Mouse (Mus musculus) layer of hippocampus, postnatal 25 days (tissue): Measurements from ENCODE around the gene Ttc9. TPM values are rescaled to one million over a fixed set of nuclear protein-coding genes. Genes with fewer than 3 reads are reported as not detected.

Source experiments
- DNase-seq, 2 experiments: peaks; one replicate each; pipeline ENCODE4 v3.0.0; 2022; ENCODE audit warnings: mixed read lengths in 2 of 2, low spot score in 1 of 2; ENCODE audit errors: extremely low spot score in 1 of 2
- total RNA-seq, 2 experiments: library from RNA; stranded (reverse); gene quantifications; 2 replicates each; pipeline ENCODE4 v1.2.3; 2021

Gene Ttc9
- total RNA-seq, 2 experiments from 2014 or later: 45.3 to 47.4 TPM

- no peak for DNase-seq
Measured at GRCm38 (mm10) chr12:81653344-81653743, 22.3 kb downstream of the Ttc9 start.

- DNase-seq: no peak
Measured at GRCm38 (mm10) chr12:81657321-81657720, 26.3 kb downstream of the Ttc9 start.

- DNase-seq: no peak
Measured at GRCm38 (mm10) chr12:81658086-81658485, 27.0 kb downstream of the Ttc9 start.

- no peak for DNase-seq
Measured at GRCm38 (mm10) chr12:81662076-81662475, 31.0 kb downstream of the Ttc9 start.

- DNase-seq: no peak
Measured at GRCm38 (mm10) chr12:81663116-81663515, 32.1 kb downstream of the Ttc9 start.

- no peak for DNase-seq
Measured at GRCm38 (mm10) chr12:81663906-81664305, 32.9 kb downstream of the Ttc9 start.

- DNase-seq: no peak
Measured at GRCm38 (mm10) chr12:81668406-81668805, 37.4 kb downstream of the Ttc9 start.

- no peak for DNase-seq
Measured at GRCm38 (mm10) chr12:81675557-81675956, 44.5 kb downstream of the Ttc9 start.

GRCm38 (mm10) chr12:81679807-81680529 is 48.9 kb downstream of the Ttc9 start:
- no peak for DNase-seq

GRCm38 (mm10) chr12:81683395-81683794 is 52.3 kb downstream of the Ttc9 start:
- no peak for DNase-seq

GRCm38 (mm10) chr12:81684096-81684495 is 53.0 kb downstream of the Ttc9 start:
- no peak for DNase-seq

GRCm38 (mm10) chr12:81685981-81686380 is 54.9 kb downstream of the Ttc9 start:
- DNase-seq: no peak

GRCm38 (mm10) chr12:81686406-81687117 is 55.5 kb downstream of the Ttc9 start:
- no peak for DNase-seq

GRCm38 (mm10) chr12:81687873-81688272 is 56.8 kb downstream of the Ttc9 start:
- no peak for DNase-seq

GRCm38 (mm10) chr12:81688537-81688936 is 57.5 kb downstream of the Ttc9 start:
- DNase-seq: no peak

GRCm38 (mm10) chr12:81689505-81690056 is 58.5 kb downstream of the Ttc9 start:
- DNase-seq: no peak

GRCm38 (mm10) chr12:81690111-81690510 is 59.1 kb downstream of the Ttc9 start:
- DNase-seq: no peak

GRCm38 (mm10) chr12:81690751-81691150 is 59.7 kb downstream of the Ttc9 start:
- no peak for DNase-seq

GRCm38 (mm10) chr12:81691177-81691730 is 60.2 kb downstream of the Ttc9 start:
- DNase-seq: no peak

- DNase-seq: no peak
Measured at GRCm38 (mm10) chr12:81698011-81698410, 67.0 kb downstream of the Ttc9 start.

GRCm38 (mm10) chr12:81702903-81703302 is 71.9 kb downstream of the Ttc9 start:
- DNase-seq: no peak
